Mouse (Mus musculus) stomach, embryonic 15.5 days (tissue): ENCODE results near the gene Arhgap19. TPM values are rescaled to one million over a fixed set of nuclear protein-coding genes. Genes with fewer than 3 reads are reported as not detected.

Experiments
- ATAC-seq: fragments of 200-750 bp; cut with Nextera tagmentation; 2 replicates; pipeline ENCODE4 v1.8.0; 2017; ENCODE audit warnings: low read depth, moderate number of reproducible peaks, moderate TSS enrichment; ENCODE audit not compliant: insufficient read depth, low FRiP score
- H3K27ac ChIP-seq: fragments of 300-500 bp; sonication (generic); 2 replicates; pipeline ENCODE4 v1.5.1; 2015; ENCODE audit warnings: mild to moderate bottlenecking, inconsistent platforms
- H3K27me3 ChIP-seq: fragments of 300-500 bp; sonication (generic); replicated peaks from 2 replicates; pipeline ENCODE4 v1.6.1; 2015; ENCODE audit warnings: inconsistent platforms
- H3K36me3 ChIP-seq: fragments of 300-500 bp; sonication (generic); 2 replicates; pipeline ENCODE4 v1.6.1; 2015; ENCODE audit warnings: inconsistent platforms
- H3K4me1 ChIP-seq: fragments of 300-500 bp; sonication (generic); 2 replicates; pipeline ENCODE4 v1.6.1; 2015; ENCODE audit warnings: inconsistent platforms
- H3K4me2 ChIP-seq: fragments of 300-500 bp; sonication (generic); 2 replicates; pipeline ENCODE4 v1.6.1; 2015; ENCODE audit warnings: mild to moderate bottlenecking, inconsistent platforms
- H3K4me3 ChIP-seq: fragments of 300-500 bp; sonication (generic); replicated peaks from 2 replicates; pipeline ENCODE4 v1.5.1; 2015; ENCODE audit warnings: inconsistent platforms
- H3K9ac ChIP-seq: fragments of 300-500 bp; sonication (generic); 2 replicates; pipeline ENCODE4 v1.6.1; 2015; ENCODE audit warnings: inconsistent platforms
- H3K9me3 ChIP-seq: fragments of 300-500 bp; sonication (generic); 2 replicates; pipeline ENCODE4 v1.6.1; 2016; ENCODE audit warnings: inconsistent platforms
- WGBS: fragments of 180-500 bp; shearing (Covaris S2); methylation state at CpG from one replicate; pipeline ENCODE4 v1.1.7; 2015; 5-methylcytosine and 5-hydroxymethylcytosine counted together
- polyA plus RNA-seq: library from polyadenylated mRNA; unstranded; fragments of >200 nt; fragmentation: Nextera tagmentation; extraction: Ambion mirVana; gene quantifications from 2 replicates; pipeline ENCODE4 v1.2.1, GENCODE M21; 2015

Arhgap19 gene
- polyA plus RNA-seq, 1 experiment from 2014 or later, result 19.1 TPM

DNA sequence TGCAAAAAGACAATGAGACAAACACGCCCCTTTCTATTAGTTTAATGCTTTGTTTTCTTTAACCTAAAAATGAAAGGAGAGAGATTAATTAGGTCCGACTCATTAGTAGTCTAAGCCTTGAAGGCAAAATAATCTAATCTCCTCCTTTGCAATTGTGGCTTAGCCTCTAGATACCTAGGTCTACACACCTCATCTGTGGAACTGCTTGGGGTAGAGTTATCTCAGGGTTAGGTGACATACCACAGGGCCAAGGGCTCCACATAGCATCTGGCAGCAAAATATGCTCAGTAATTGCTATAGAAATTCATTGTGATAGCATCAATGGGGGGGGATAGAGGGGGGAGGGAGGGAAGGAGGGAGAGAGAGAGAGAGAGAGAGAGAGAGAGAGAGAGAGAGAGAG, 76.4 kb downstream of the Arhgap19 start:
- Histone ChIP-seq H3K27me3 (no peaks in the 10 kb centered on the region), H3K4me1 (peaks cover 6% of the 10 kb centered on the region), H3K4me2 (no peak overlapping the region), H3K4me3 (no peak overlapping the region), H3K9ac (no peak overlapping the region), H3K36me3 (no peaks in the 10 kb centered on the region), H3K9me3 (no peaks in the 10 kb centered on the region), H3K27ac (no peak overlapping the region)
- WGBS, result 63% methylated on average over 2 of the region's 2 CpGs
- no peak for ATAC-seq

DNA sequence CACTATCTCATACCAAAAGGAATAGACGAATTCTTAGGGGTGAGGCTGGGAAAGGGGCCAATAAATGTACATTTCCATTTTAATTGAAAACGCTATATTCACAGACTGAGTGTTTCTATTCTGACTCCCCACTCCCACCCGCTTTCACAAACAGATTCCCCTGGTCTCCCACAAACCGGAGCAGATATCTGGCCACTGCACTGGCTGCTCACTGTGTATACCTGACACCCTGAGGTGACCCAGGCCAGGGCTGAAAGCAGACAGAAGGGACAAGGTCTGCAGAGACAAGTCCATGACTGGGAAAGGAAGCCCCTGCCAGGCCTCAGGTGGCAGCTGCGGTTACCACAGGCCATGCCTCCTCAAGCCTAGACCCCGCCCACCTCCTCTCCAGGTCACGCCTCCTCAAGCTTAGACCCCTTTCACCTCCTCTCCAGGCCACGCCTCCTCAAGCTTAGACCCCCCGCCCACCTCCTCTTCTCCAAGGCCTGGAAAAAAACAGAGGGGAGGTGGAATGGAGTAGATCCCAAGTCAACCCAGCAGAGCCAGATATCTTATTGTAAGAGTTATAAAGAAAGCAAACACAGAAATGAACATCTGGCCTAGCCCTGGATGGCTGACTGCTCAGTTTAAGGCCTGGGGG, 76.9 kb downstream of the Arhgap19 start:
- ATAC-seq, result no peak
- 36% methylated on average over 9 of the region's 9 CpGs for WGBS
- Histone ChIP-seq H3K9ac (no peak overlapping the region), H3K4me2 (no peak overlapping the region), H3K4me3 (no peak overlapping the region), H3K9me3 (no peaks in the 10 kb centered on the region), H3K27me3 (no peaks in the 10 kb centered on the region), H3K27ac (no peak overlapping the region), H3K4me1 (peaks cover 6% of the 10 kb centered on the region), H3K36me3 (no peaks in the 10 kb centered on the region)

DNA sequence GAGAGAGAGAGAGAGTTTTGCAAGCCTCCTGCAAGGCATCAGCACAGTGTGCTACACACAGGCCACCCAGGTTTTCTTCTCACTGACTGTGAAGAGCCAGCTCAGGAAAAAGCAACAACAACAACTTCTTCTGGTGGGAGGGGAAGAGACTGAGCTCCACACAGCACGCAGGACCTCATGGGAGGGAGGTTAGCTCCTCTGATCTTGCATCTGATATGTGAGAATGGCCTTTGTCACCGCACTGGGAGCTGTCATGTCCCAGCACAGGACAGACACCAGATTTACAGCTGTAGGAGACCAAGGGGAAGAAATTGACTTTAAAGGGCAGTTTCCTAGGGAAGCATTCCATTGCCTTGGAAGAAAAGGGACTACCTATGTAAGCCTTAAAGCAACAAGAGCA, 78.5 kb downstream of the Arhgap19 start:
- H3K9me3 ChIP-seq, result no peaks in the 10 kb centered on the region
- no peak overlapping the region for H3K4me3 ChIP-seq
- no peaks in the 10 kb centered on the region for H3K36me3 ChIP-seq
- no peaks in the 10 kb centered on the region for H3K27me3 ChIP-seq
- H3K4me1 ChIP-seq, result peaks cover 9% of the 10 kb centered on the region
- H3K27ac ChIP-seq, result no peak overlapping the region
- H3K4me2 ChIP-seq, result no peak overlapping the region
- no peak overlapping the region for H3K9ac ChIP-seq
- WGBS, result 28% methylated on average over 2 of the region's 2 CpGs
- ATAC-seq, result no peak

DNA sequence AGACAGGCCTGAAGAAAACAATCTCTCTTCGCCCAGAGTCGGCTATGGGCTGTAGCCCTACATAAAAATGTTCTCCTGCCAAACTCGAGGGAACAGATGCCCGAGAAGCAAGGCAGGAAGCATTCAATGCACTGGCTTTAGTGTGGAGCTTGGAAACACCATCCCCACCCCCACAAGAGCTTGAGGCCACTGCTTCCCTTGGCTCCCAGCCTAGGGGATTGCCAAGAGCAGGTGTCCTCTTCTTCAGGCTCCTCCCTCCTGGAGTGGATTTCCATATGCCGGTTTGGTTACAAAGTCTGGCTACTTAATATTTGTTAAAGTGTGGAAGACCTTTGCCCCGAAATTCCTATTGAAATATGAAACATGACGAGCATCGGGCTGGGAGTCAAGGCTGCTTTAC, 82.4 kb downstream of the Arhgap19 start:
- Histone ChIP-seq H3K27ac (no peak overlapping the region), H3K27me3 (0 out of 2 replicates have a peak, but pooled peaks cover 3% of the 10 kb centered on the region), H3K9ac (no peak overlapping the region), H3K4me2 (no peak overlapping the region), H3K36me3 (no peaks in the 10 kb centered on the region), H3K4me3 (no peak overlapping the region), H3K4me1 (0 out of 2 replicates have a peak, but pooled peaks cover 3% of the 10 kb centered on the region), H3K9me3 (no peaks in the 10 kb centered on the region)
- 64% methylated on average over 8 of the region's 8 CpGs for WGBS
- no peak for ATAC-seq

Other genes with a start within 250 kb of the Arhgap19 start
- 2.1 and 2.4 TPM in 2 replicates for gene Gm340, start 219.7 kb downstream of the Arhgap19 start, polyA plus RNA-seq
- 1.1 and 1.5 TPM in 2 replicates for gene Slit1, start 58.4 kb downstream of the Arhgap19 start, polyA plus RNA-seq
- 12.3 and 14.1 TPM in 2 replicates for gene Frat1, start 27.9 kb upstream of the Arhgap19 start, polyA plus RNA-seq
- 6.9 and 9.0 TPM in 2 replicates for gene Frat2, start 46.1 kb upstream of the Arhgap19 start, polyA plus RNA-seq
- gene Rrp12, start 94.1 kb upstream of the Arhgap19 start, polyA plus RNA-seq, result 13.7 and 14.2 TPM in 2 replicates
- gene Pgam1, start 109.9 kb upstream of the Arhgap19 start, polyA plus RNA-seq, result 626 and 677 TPM in 2 replicates
- 70.3 and 75.3 TPM in 2 replicates for gene Exosc1, start 131.4 kb upstream of the Arhgap19 start, polyA plus RNA-seq
- gene Zdhhc16, start 131.4 kb upstream of the Arhgap19 start, polyA plus RNA-seq, result 73.4 and 82.2 TPM in 2 replicates
- 28.2 and 32.1 TPM in 2 replicates for gene Mms19, start 179.1 kb upstream of the Arhgap19 start, polyA plus RNA-seq
- 14.1 and 16.6 TPM in 2 replicates for gene Ubtd1, start 179.7 kb upstream of the Arhgap19 start, polyA plus RNA-seq
- 0.32 and 0.40 TPM in 2 replicates for gene Ankrd2, start 234.0 kb upstream of the Arhgap19 start, polyA plus RNA-seq
- gene Hoga1, start 243.6 kb upstream of the Arhgap19 start, polyA plus RNA-seq, result 2.3 and 4.0 TPM in 2 replicates